Mouse (Mus musculus) forebrain, embryonic 12.5 days (tissue): ENCODE data around the gene Cxcl16. TPM values are rescaled to one million over a fixed set of nuclear protein-coding genes. Genes with fewer than 3 reads are reported as not detected.

Experiments
- ATAC-seq: fragments of 200-750 bp; cut with Nextera tagmentation; 2 replicates; pipeline ENCODE4 v1.8.0; 2017; ENCODE audit warnings: moderate TSS enrichment; ENCODE audit not compliant: low FRiP score
- H3K27ac ChIP-seq: fragments of 300-500 bp; sonication (generic); 2 replicates; pipeline ENCODE4 v1.5.1; 2016; ENCODE audit warnings: mild to moderate bottlenecking
- H3K27me3 ChIP-seq: fragments of 300-500 bp; sonication (generic); 2 replicates; pipeline ENCODE4 v1.6.1; 2016; ENCODE audit warnings: mild to moderate bottlenecking
- H3K36me3 ChIP-seq: fragments of 300-500 bp; sonication (generic); replicated peaks from 2 replicates; pipeline ENCODE4 v1.6.1; 2016; ENCODE audit warnings: mild to moderate bottlenecking
- H3K4me1 ChIP-seq: fragments of 300-500 bp; sonication (generic); 2 replicates; pipeline ENCODE4 v1.6.1; 2016
- H3K4me2 ChIP-seq: fragments of 300-500 bp; sonication (generic); 2 replicates; pipeline ENCODE4 v1.6.1; 2016; ENCODE audit warnings: mild to moderate bottlenecking, moderate library complexity
- H3K4me3 ChIP-seq: fragments of 300-500 bp; sonication (generic); replicated peaks from 2 replicates; pipeline ENCODE4 v1.5.1; 2016; ENCODE audit warnings: mild to moderate bottlenecking
- H3K9ac ChIP-seq: fragments of 300-500 bp; sonication (generic); 2 replicates; pipeline ENCODE4 v1.6.1; 2016; ENCODE audit warnings: mild to moderate bottlenecking
- H3K9me3 ChIP-seq: fragments of 300-500 bp; sonication (generic); 2 replicates; pipeline ENCODE4 v1.6.1; 2016
- WGBS: fragments of 180-500 bp; shearing (Covaris S2); methylation state at CpG from one replicate; pipeline ENCODE4 v1.1.7; 2016; 5-methylcytosine and 5-hydroxymethylcytosine counted together
- polyA plus RNA-seq: library from polyadenylated mRNA; unstranded; fragments of >200 nt; fragmentation: Nextera tagmentation; extraction: Ambion mirVana; gene quantifications from 2 replicates; pipeline ENCODE4 v1.2.1, GENCODE M21; 2016

Gene Cxcl16
- polyA plus RNA-seq, 1 experiment from 2014 or later: 1.0 TPM

GRCm38 (mm10) chr11:70447373-70447772 lies 12.4 kb downstream of the Cxcl16 start:
- Histone ChIP-seq H3K27me3 (no peaks in the 10 kb centered on the region), H3K4me2 (no peak overlapping the region), H3K27ac (no peak overlapping the region), H3K36me3 (peaks cover under 1% of the 10 kb centered on the region), H3K9ac (no peak overlapping the region), H3K4me1 (peaks cover 5% of the 10 kb centered on the region), H3K4me3 (no peak overlapping the region), H3K9me3 (no peaks in the 10 kb centered on the region)
- no peak for ATAC-seq
- WGBS: 67% methylated on average over 1 of the region's 1 CpGs

GRCm38 (mm10) chr11:70446756-70447155 lies 13.0 kb downstream of the Cxcl16 start:
- WGBS: 51% methylated on average over 3 of the region's 3 CpGs
- H3K4me1 ChIP-seq: peaks cover 4% of the 10 kb centered on the region; the same call in 1 of the 2 replicates
- H3K36me3 ChIP-seq: peaks cover 6% of the 10 kb centered on the region

GRCm38 (mm10) chr11:70444667-70445066 lies 15.1 kb downstream of the Cxcl16 start:
- no peak for ATAC-seq
- Histone ChIP-seq H3K4me2 (no peak overlapping the region), H3K36me3 (peaks cover 27% of the 10 kb centered on the region), H3K4me1 (no peaks in the 10 kb centered on the region), H3K27ac (no peak overlapping the region), H3K9ac (no peak overlapping the region), H3K9me3 (no peaks in the 10 kb centered on the region), H3K27me3 (no peaks in the 10 kb centered on the region), H3K4me3 (no peak overlapping the region)
- WGBS: 79% methylated on average over 6 of the region's 6 CpGs

More at GRCm38 (mm10) chr11:70446756-70447155, 13.0 kb downstream of the Cxcl16 start:
- Histone ChIP-seq H3K9ac (no peak overlapping the region), H3K4me2 (no peak overlapping the region), H3K27ac (no peak overlapping the region), H3K27me3 (no peaks in the 10 kb centered on the region), H3K9me3 (no peaks in the 10 kb centered on the region), H3K4me3 (no peak overlapping the region)
- ATAC-seq: no peak

- no peak overlapping the region for H3K9ac ChIP-seq
- ATAC-seq: no peak
Observed at GRCm38 (mm10) chr11:70443964-70444363, 15.8 kb downstream of the Cxcl16 start.

GRCm38 (mm10) chr11:70441882-70442281 lies 17.9 kb downstream of the Cxcl16 start:
- Histone ChIP-seq H3K4me2 (no peak overlapping the region), H3K9me3 (no peaks in the 10 kb centered on the region), H3K27me3 (no peaks in the 10 kb centered on the region), H3K4me3 (no peak overlapping the region), H3K9ac (no peak overlapping the region), H3K27ac (no peak overlapping the region), H3K36me3 (peaks cover 54% of the 10 kb centered on the region), H3K4me1 (no peaks in the 10 kb centered on the region)
- no peak for ATAC-seq
- WGBS: 92% methylated on average over 7 of the region's 7 CpGs

More at GRCm38 (mm10) chr11:70443964-70444363, 15.8 kb downstream of the Cxcl16 start:
- Histone ChIP-seq H3K4me1 (no peaks in the 10 kb centered on the region), H3K27ac (no peak overlapping the region), H3K4me2 (no peak overlapping the region), H3K36me3 (peaks cover 34% of the 10 kb centered on the region), H3K9me3 (no peaks in the 10 kb centered on the region), H3K4me3 (no peak overlapping the region), H3K27me3 (no peaks in the 10 kb centered on the region)
- WGBS: 88% methylated on average over 3 of the region's 3 CpGs

GRCm38 (mm10) chr11:70440637-70441036 lies 19.1 kb downstream of the Cxcl16 start:
- Histone ChIP-seq H3K9ac (no peak overlapping the region), H3K4me1 (no peaks in the 10 kb centered on the region), H3K9me3 (no peaks in the 10 kb centered on the region), H3K4me3 (no peak overlapping the region), H3K36me3 (peaks cover 66% of the 10 kb centered on the region), H3K4me2 (no peak overlapping the region), H3K27me3 (no peaks in the 10 kb centered on the region), H3K27ac (no peak overlapping the region)
- WGBS: 96% methylated on average over 4 of the region's 4 CpGs
- no peak for ATAC-seq

- no peak overlapping the region for H3K27ac ChIP-seq
- H3K36me3 ChIP-seq: peaks cover 67% of the 10 kb centered on the region
- H3K9ac ChIP-seq: no peak overlapping the region
- H3K4me2 ChIP-seq: no peak overlapping the region
- peaks cover 13% of the 10 kb centered on the region for H3K4me1 ChIP-seq
- 91% methylated on average over 7 of the region's 7 CpGs for WGBS
- ATAC-seq: no peak
- no peaks in the 10 kb centered on the region for H3K27me3 ChIP-seq
- H3K9me3 ChIP-seq: no peaks in the 10 kb centered on the region
- no peak overlapping the region for H3K4me3 ChIP-seq
Observed at GRCm38 (mm10) chr11:70438728-70439374, 20.9 kb downstream of the Cxcl16 start.

GRCm38 (mm10) chr11:70437426-70437825 lies 22.4 kb downstream of the Cxcl16 start:
- Histone ChIP-seq H3K4me3 (no peak overlapping the region), H3K9me3 (no peaks in the 10 kb centered on the region), H3K4me1 (peaks cover 23% of the 10 kb centered on the region), H3K36me3 (peaks cover 67% of the 10 kb centered on the region), H3K9ac (no peak overlapping the region), H3K4me2 (no peak overlapping the region), H3K27me3 (no peaks in the 10 kb centered on the region), H3K27ac (no peak overlapping the region)
- no peak for ATAC-seq
- WGBS: 87% methylated on average over 6 of the region's 6 CpGs

- ATAC-seq: no peak
- peaks cover 30% of the 10 kb centered on the region for H3K4me1 ChIP-seq
- H3K9me3 ChIP-seq: no peaks in the 10 kb centered on the region
- no peak overlapping the region for H3K27ac ChIP-seq
- WGBS: 91% methylated on average over 5 of the region's 5 CpGs
- no peaks in the 10 kb centered on the region for H3K27me3 ChIP-seq
- H3K4me3 ChIP-seq: no peak overlapping the region
- H3K9ac ChIP-seq: no peak overlapping the region
- peaks cover 48% of the 10 kb centered on the region for H3K36me3 ChIP-seq
- H3K4me2 ChIP-seq: no peak overlapping the region
Observed at GRCm38 (mm10) chr11:70435476-70435875, 24.3 kb downstream of the Cxcl16 start.

GRCm38 (mm10) chr11:70433951-70434350 lies 25.8 kb downstream of the Cxcl16 start:
- H3K9ac ChIP-seq: peak overlapping the region; percentile 87; the same call in 1 of the 2 replicates
- H3K27me3 ChIP-seq: no peaks in the 10 kb centered on the region
- H3K4me1 ChIP-seq: peaks cover 30% of the 10 kb centered on the region
- ATAC-seq: no peak
- H3K4me2 ChIP-seq: peak overlapping the region; percentile 83
- 0 out of 2 replicates have a peak overlapping the region, but pooled peaks have one; percentile 82 for H3K4me3 ChIP-seq
- WGBS: 94% methylated on average over 3 of the region's 3 CpGs
- peaks cover 32% of the 10 kb centered on the region for H3K36me3 ChIP-seq
- no peaks in the 10 kb centered on the region for H3K9me3 ChIP-seq
- H3K27ac ChIP-seq: no peak overlapping the region

GRCm38 (mm10) chr11:70433569-70433943 lies 26.2 kb downstream of the Cxcl16 start:
- no peak for ATAC-seq
- 71% methylated on average over 1 of the region's 1 CpGs for WGBS
- Histone ChIP-seq H3K4me1 (peaks cover 30% of the 10 kb centered on the region), H3K27ac (no peak overlapping the region), H3K4me2 (peak overlapping the region; percentile 83), H3K4me3 (peak overlapping the region; percentile 82), H3K27me3 (no peaks in the 10 kb centered on the region), H3K9me3 (no peaks in the 10 kb centered on the region), H3K9ac (peak overlapping the region; percentile 87), H3K36me3 (peaks cover 28% of the 10 kb centered on the region)

- peak; percentile 42 for ATAC-seq
- 6% methylated on average over 15 of the region's 15 CpGs for WGBS
Observed at GRCm38 (mm10) chr11:70432895-70433568, 26.8 kb downstream of the Cxcl16 start.

More at GRCm38 (mm10) chr11:70432895-70433568, 26.8 kb downstream of the Cxcl16 start:
- peak overlapping the region; percentile 83 for H3K4me2 ChIP-seq
- peaks cover 23% of the 10 kb centered on the region for H3K36me3 ChIP-seq
- H3K27ac ChIP-seq: peak overlapping the region; percentile 89
- H3K9ac ChIP-seq: peak overlapping the region; percentile 87
- H3K4me3 ChIP-seq: peak overlapping the region; percentile 82
- no peaks in the 10 kb centered on the region for H3K9me3 ChIP-seq
- H3K4me1 ChIP-seq: peaks cover 30% of the 10 kb centered on the region
- H3K27me3 ChIP-seq: no peaks in the 10 kb centered on the region
